Mouse (Mus musculus) forebrain, embryonic 13.5 days (tissue): Measurements from ENCODE around the gene Grhl3. TPM values are rescaled to one million over a fixed set of nuclear protein-coding genes. Genes with fewer than 3 reads are reported as not detected.

Experiments
- ATAC-seq: fragments of 200-750 bp; cut with Nextera tagmentation; 2 replicates; pipeline ENCODE4 v1.8.0; 2017
- H3K27ac ChIP-seq: fragments of 300-500 bp; sonication (generic); 2 replicates; pipeline ENCODE4 v1.5.1; 2015; ENCODE audit warnings: inconsistent platforms, mild to moderate bottlenecking, moderate library complexity
- H3K27me3 ChIP-seq: fragments of 300-500 bp; sonication (generic); 2 replicates; pipeline ENCODE4 v1.6.1; 2015; ENCODE audit warnings: mild to moderate bottlenecking, inconsistent platforms
- H3K36me3 ChIP-seq: fragments of 300-500 bp; sonication (generic); 2 replicates; pipeline ENCODE4 v1.6.1; 2015; ENCODE audit warnings: mild to moderate bottlenecking, inconsistent platforms; ENCODE audit not compliant: poor library complexity, severe bottlenecking
- H3K4me1 ChIP-seq: fragments of 300-500 bp; sonication (generic); 2 replicates; pipeline ENCODE4 v1.6.1; 2015; ENCODE audit warnings: inconsistent platforms
- H3K4me2 ChIP-seq: fragments of 300-500 bp; sonication (generic); 2 replicates; pipeline ENCODE4 v1.6.1; 2015; ENCODE audit warnings: inconsistent platforms, mild to moderate bottlenecking, moderate library complexity
- H3K4me3 ChIP-seq: fragments of 300-500 bp; sonication (generic); 2 replicates; pipeline ENCODE4 v1.5.1; 2015; ENCODE audit warnings: mild to moderate bottlenecking, inconsistent platforms
- H3K9ac ChIP-seq: fragments of 300-500 bp; sonication (generic); 2 replicates; pipeline ENCODE4 v1.6.1; 2015; ENCODE audit warnings: mild to moderate bottlenecking, inconsistent platforms
- H3K9me3 ChIP-seq: fragments of 300-500 bp; sonication (generic); replicated peaks from 2 replicates; pipeline ENCODE4 v1.6.1; 2016; ENCODE audit warnings: inconsistent platforms
- WGBS: fragments of 180-500 bp; shearing (Covaris S2); methylation state at CpG from one replicate; pipeline ENCODE4 v1.1.7; 2015; 5-methylcytosine and 5-hydroxymethylcytosine counted together
- microRNA-seq: library from miRNA; unstranded; fragments of <30 nt; microRNA quantifications from one replicate; pipeline ENCODE4, GENCODE M21; 2016
- polyA plus RNA-seq: library from polyadenylated mRNA; unstranded; fragments of >200 nt; fragmentation: Nextera tagmentation; extraction: Ambion mirVana; gene quantifications from 2 replicates; pipeline ENCODE4 v1.2.1, GENCODE M21; 2015

The Grhl3 gene
- polyA plus RNA-seq, 1 experiment from 2014 or later: 0.63 TPM

DNA sequence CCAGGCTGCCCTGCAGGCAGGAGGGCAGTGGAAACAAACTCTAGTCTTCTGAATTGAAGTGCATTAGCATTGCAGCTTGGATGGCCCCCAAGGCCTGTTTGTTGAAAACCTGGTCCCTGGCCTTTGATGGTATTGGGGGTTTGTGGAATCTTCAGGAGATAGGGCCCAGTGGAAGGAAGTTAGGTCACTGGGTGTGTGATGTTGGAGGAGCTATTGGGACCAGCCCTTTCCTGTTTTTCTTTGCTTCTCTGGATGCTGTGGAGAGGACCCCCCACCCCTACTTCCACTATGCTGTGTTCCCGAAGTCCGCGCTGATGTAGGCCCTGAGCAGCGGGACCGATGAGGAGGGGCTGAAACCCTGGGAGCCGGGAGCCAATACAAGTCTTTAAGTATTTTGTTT, 75.3 kb downstream of the Grhl3 start:
- no peak for ATAC-seq
- no peaks in the 10 kb centered on the region for H3K36me3 ChIP-seq
- H3K9me3 ChIP-seq: 0 out of 2 replicates have a peak, but pooled peaks cover 7% of the 10 kb centered on the region
- H3K9ac ChIP-seq: no peak overlapping the region
- H3K27me3 ChIP-seq: peaks cover 11% of the 10 kb centered on the region
- no peak overlapping the region for H3K4me3 ChIP-seq
- peaks cover 16% of the 10 kb centered on the region; the same call in 1 of the 2 replicates for H3K4me1 ChIP-seq
- H3K27ac ChIP-seq: no peak overlapping the region
- no peak overlapping the region for H3K4me2 ChIP-seq
- WGBS: 92% methylated on average over 6 of the region's 6 CpGs

GRCm38 (mm10) chr4:135495810-135496209, 77.6 kb downstream of the Grhl3 start:
- Histone ChIP-seq H3K36me3 (no peaks in the 10 kb centered on the region), H3K4me2 (peak overlapping the region; percentile 96), H3K27ac (no peak overlapping the region), H3K27me3 (peaks cover 11% of the 10 kb centered on the region), H3K9me3 (0 out of 2 replicates have a peak, but pooled peaks cover 4% of the 10 kb centered on the region), H3K9ac (no peak overlapping the region), H3K4me3 (peak overlapping the region; percentile 64; the same call in 1 of the 2 replicates), H3K4me1 (peaks cover 16% of the 10 kb centered on the region; the same call in 1 of the 2 replicates)
- no peak for ATAC-seq
- WGBS: 12% methylated on average over 18 of the region's 18 CpGs

DNA sequence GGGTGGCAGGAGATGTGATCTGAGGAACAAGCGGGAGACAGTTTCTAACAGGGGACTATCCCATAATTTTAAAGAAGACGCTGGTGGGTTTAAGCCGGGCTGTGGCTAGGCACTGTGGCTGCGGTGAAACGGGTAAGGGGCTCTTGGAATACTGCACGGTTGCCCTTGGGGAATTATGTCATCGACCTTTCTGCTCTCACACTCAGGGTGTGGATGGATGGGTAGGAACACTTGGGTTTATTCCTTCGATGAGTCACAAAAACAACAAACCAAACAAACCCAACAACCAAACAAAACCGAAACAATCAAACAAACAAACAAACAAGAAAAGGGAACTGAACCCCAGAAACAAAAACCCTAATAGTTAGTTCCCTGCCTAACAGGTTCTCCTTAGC, 78.0 kb downstream of the Grhl3 start:
- peak overlapping the region; percentile 63; the same call in 1 of the 2 replicates for H3K9ac ChIP-seq
- 18% methylated on average over 9 of the region's 9 CpGs for WGBS
- peak overlapping the region; percentile 96 for H3K4me2 ChIP-seq
- no peak for ATAC-seq
- peaks cover 11% of the 10 kb centered on the region for H3K27me3 ChIP-seq
- H3K4me1 ChIP-seq: peaks cover 16% of the 10 kb centered on the region; the same call in 1 of the 2 replicates
- H3K27ac ChIP-seq: no peak overlapping the region
- no peaks in the 10 kb centered on the region for H3K36me3 ChIP-seq
- H3K9me3 ChIP-seq: no peaks in the 10 kb centered on the region
- peak overlapping the region; percentile 64 for H3K4me3 ChIP-seq

DNA sequence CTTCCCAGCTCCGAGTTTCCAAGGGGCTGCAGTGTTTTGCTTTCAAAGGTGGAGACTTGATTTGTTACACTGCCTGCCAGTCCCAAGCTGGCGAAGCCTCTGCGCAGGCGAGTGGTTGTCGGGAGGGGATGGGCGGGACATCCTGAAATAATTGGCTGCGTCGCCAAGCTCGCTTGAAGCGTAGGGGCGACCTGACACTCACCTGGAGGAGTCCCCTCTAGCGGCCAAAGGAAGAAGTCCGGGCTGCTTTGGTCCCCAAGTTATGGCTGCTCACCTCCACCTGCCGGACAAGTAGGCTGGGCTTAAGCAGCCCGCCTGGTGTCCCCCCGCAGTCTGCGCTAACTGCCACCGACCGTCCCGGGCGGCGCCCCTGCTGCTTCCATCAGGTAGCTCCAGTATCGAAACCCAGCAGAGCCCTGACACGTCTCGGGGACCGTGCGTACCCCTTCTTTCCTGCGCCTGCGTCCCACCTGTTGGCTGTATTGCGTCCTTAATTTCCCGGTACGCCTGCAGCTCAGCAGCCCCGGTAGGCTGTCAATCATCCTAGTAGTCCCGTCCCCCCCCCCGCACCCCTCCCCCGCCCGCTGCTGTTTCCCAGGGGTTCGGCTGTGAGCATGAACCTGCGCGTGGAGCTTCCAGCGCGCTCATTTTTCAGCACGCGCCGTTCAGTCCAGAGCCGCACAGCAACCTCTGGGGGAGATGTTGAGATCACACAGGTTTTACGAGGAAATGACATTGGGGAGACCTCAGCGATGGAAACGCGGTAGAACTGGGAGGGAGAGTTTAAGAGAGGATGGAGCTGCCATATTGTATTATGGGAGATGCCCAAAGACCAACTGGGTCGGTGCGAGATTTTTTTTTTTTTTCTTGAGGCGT, 78.7 kb downstream of the Grhl3 start, which contains the start of the genes Stpg1 and Nipal3:
Gene Stpg1 (plus strand): TSS at position 270 of the 876 bp plus-strand sequence.
Gene Nipal3 (minus strand): TSS at position 518 of the 876 bp plus-strand sequence.
- H3K27ac ChIP-seq: no peak within 1 kb of the TSS
- peak within 1 kb of the TSS; percentile 63 for H3K9ac ChIP-seq
- peaks cover 9% of the 10 kb centered on the region for H3K27me3 ChIP-seq
- no peaks in the 10 kb centered on the region for H3K36me3 ChIP-seq
- peaks cover 16% of the 10 kb centered on the region; the same call in 1 of the 2 replicates for H3K4me1 ChIP-seq
- WGBS: under 1% methylated on average over 52 of the region's 53 CpGs
- H3K9me3 ChIP-seq: no peaks in the 10 kb centered on the region
- peak within 1 kb of the TSS; percentile 64 for H3K4me3 ChIP-seq
- H3K4me2 ChIP-seq: peak within 1 kb of the TSS; percentile 96
- ATAC-seq: peak; percentile 97

DNA sequence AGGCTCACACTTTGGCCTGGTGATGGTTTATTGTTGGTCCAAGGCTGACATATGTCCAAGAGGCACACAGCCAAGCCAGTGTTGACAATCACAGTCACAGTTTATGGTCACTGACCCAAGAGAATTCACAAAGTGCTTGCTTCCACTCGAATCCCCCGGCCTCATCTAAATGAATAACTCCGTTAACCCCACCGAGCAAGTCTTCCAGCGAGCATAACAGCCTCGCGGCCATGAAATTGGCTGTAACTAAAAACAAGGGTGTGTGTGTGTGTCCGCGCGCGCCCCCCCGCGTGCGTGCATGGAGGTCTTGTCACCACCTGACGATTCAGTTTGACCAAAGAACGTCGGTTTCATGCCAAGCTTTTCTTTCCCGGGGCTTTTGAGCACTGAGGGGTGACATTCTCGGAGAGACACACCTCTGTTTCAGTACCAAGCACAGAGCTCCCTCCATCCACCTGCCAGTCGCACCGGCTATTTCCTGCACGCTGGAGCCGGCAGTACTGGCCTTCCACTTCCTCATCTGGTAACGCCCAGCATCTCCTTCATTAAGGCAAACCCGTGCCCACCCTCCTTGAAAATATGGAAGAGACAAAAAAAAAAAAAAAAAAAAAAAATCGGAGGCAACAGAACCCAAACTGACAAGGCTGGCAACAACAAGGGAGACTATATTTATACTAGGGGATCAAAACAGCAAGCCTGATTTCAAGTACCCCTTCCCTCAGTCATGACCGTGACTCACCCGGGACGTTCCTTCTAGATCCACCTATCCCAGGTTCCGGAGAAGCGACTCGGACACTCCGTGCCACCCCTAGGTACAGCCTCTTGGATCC, 79.5 kb downstream of the Grhl3 start:
- Histone ChIP-seq H3K4me1 (peaks cover 16% of the 10 kb centered on the region; the same call in 1 of the 2 replicates), H3K27ac (no peak overlapping the region), H3K9ac (peak overlapping the region; percentile 63), H3K4me3 (peak overlapping the region; percentile 64), H3K27me3 (peaks cover 9% of the 10 kb centered on the region), H3K9me3 (no peaks in the 10 kb centered on the region), H3K4me2 (peak overlapping the region; percentile 96), H3K36me3 (0 out of 2 replicates have a peak, but pooled peaks cover 5% of the 10 kb centered on the region)
- peak; percentile 39 for ATAC-seq
- 2% methylated on average over 33 of the region's 33 CpGs for WGBS

GRCm38 (mm10) chr4:135493271-135493670, 80.2 kb downstream of the Grhl3 start:
- H3K4me1 ChIP-seq: peaks cover 16% of the 10 kb centered on the region; the same call in 1 of the 2 replicates
- peak overlapping the region; percentile 64 for H3K4me3 ChIP-seq
- H3K36me3 ChIP-seq: 0 out of 2 replicates have a peak, but pooled peaks cover 6% of the 10 kb centered on the region
- no peaks in the 10 kb centered on the region for H3K9me3 ChIP-seq
- peaks cover 9% of the 10 kb centered on the region for H3K27me3 ChIP-seq
- no peak overlapping the region for H3K27ac ChIP-seq
- H3K9ac ChIP-seq: no peak overlapping the region
- peak overlapping the region; percentile 96 for H3K4me2 ChIP-seq
- WGBS: 54% methylated on average over 4 of the region's 4 CpGs
- ATAC-seq: no peak

Small RNA genes within 50 kb of the gene (microRNA-seq; reads per million reads assigned to microRNA genes)
- gene Gm25317: not detected

Other genes with a start within 250 kb of the Grhl3 start
- 250 and 261 TPM in 2 replicates for gene Srrm1, start 220.3 kb downstream of the Grhl3 start, polyA plus RNA-seq
- gene Ncmap, start 175.4 kb downstream of the Grhl3 start, polyA plus RNA-seq: 0.64 and 0.79 TPM in 2 replicates
- gene Rcan3, start 139.8 kb downstream of the Grhl3 start, polyA plus RNA-seq: 14.8 and 20.9 TPM in 2 replicates
- gene Stpg1, start 78.8 kb downstream of the Grhl3 start, polyA plus RNA-seq: 0.25 TPM in 1 of 2 replicates, not detected in the other
- gene Nipal3, start 78.6 kb downstream of the Grhl3 start, polyA plus RNA-seq: 2.7 and 4.5 TPM in 2 replicates
- gene Ifnlr1, start 112.7 kb upstream of the Grhl3 start, polyA plus RNA-seq: 0.13 TPM in 2 replicates
- gene Il22ra1, start 154.5 kb upstream of the Grhl3 start, polyA plus RNA-seq: not detected in 2 replicates
- gene Myom3, start 186.1 kb upstream of the Grhl3 start, polyA plus RNA-seq: 0.09 TPM in 1 of 2 replicates, not detected in the other